Mouse (Mus musculus) liver, embryonic 13.5 days (tissue): ENCODE results near the gene Tmem161a. TPM values are rescaled to one million over a fixed set of nuclear protein-coding genes. Genes with fewer than 3 reads are reported as not detected.

Source experiments
- ATAC-seq: fragments of 200-750 bp; cut with Nextera tagmentation; 2 replicates; pipeline ENCODE4 v1.8.0; 2017; ENCODE audit warnings: low read depth, mild to moderate bottlenecking, moderate number of reproducible peaks, moderate library complexity
- DNase-seq: peaks from one replicate; pipeline ENCODE4 v3.0.0; 2022
- H3K27ac ChIP-seq: fragments of 300-500 bp; sonication (generic); 2 replicates; pipeline ENCODE4 v1.5.1; 2015; ENCODE audit warnings: moderate library complexity, mild to moderate bottlenecking, inconsistent platforms
- H3K27me3 ChIP-seq: fragments of 300-500 bp; sonication (generic); 2 replicates; pipeline ENCODE4 v1.6.1; 2015; ENCODE audit warnings: mild to moderate bottlenecking, inconsistent platforms
- H3K36me3 ChIP-seq: fragments of 300-500 bp; sonication (generic); 2 replicates; pipeline ENCODE4 v1.6.1; 2015; ENCODE audit warnings: mild to moderate bottlenecking, inconsistent platforms
- H3K4me1 ChIP-seq: fragments of 300-500 bp; sonication (generic); replicated peaks from 2 replicates; pipeline ENCODE4 v1.6.1; 2015; ENCODE audit warnings: inconsistent platforms
- H3K4me2 ChIP-seq: fragments of 300-500 bp; sonication (generic); 2 replicates; pipeline ENCODE4 v1.6.1; 2015; ENCODE audit warnings: inconsistent platforms, mild to moderate bottlenecking, moderate library complexity
- H3K4me3 ChIP-seq: fragments of 300-500 bp; sonication (generic); replicated peaks from 2 replicates; pipeline ENCODE4 v1.5.1; 2015; ENCODE audit warnings: mild to moderate bottlenecking, inconsistent platforms
- H3K9ac ChIP-seq: fragments of 300-500 bp; sonication (generic); 2 replicates; pipeline ENCODE4 v1.6.1; 2015; ENCODE audit warnings: mild to moderate bottlenecking, inconsistent platforms
- H3K9me3 ChIP-seq: fragments of 300-500 bp; sonication (generic); replicated peaks from 2 replicates; pipeline ENCODE4 v1.6.1; 2016; ENCODE audit warnings: inconsistent platforms
- WGBS: fragments of 180-500 bp; shearing (Covaris S2); methylation state at CpG from one replicate; pipeline ENCODE4 v1.1.7; 2015; ENCODE audit not compliant: insufficient replicate concordance; 5-methylcytosine and 5-hydroxymethylcytosine counted together
- polyA plus RNA-seq: library from polyadenylated mRNA; unstranded; fragments of >200 nt; fragmentation: Nextera tagmentation; extraction: Ambion mirVana; gene quantifications from 2 replicates; pipeline ENCODE4 v1.2.1, GENCODE M21; 2015

The Tmem161a gene
- polyA plus RNA-seq, 1 experiment from 2014 or later = 27.8 TPM

DNA sequence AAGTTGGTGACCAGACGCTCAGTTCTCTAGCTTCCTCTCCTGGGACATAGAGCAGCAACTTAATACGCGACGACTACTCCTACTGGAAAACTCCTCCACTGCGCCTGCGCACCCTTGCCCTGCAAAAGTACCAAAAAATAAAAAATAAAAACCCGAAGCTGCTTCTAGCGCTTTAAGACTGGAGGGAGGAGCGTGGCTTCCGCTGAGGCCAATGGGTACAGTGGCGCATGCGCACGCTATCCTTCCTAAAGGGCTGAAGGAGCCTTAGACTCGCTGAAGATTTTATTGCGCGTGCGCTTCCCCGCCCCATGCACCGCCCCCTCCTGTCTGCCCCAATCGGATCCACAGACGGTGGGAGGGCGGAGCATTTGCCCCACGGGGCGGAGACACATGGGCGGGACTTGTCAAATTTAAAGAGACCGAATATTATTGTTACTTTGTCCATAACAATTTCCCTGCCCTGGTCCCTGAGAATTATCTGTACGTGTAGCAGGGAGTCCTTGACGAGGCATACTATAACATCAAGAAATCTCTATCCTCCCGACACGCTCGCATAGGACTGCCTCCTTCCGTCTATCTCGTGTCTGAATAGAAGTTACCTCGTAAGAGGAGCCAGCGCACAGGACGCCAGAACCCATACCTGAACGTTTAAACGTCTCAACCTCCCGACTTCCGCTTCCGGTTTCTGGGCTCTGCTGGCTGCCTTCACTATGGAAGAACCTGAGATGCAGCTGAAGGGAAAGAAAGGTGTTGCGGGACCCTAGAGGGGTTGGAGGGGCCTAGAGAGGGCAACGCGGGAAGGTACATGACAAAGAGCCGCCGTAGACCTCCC lies 32.9 kb upstream of the Tmem161a start, which contains the start of the genes Rfxank, Borcs8 and Mef2b:
TSS of gene Rfxank (minus strand) at position 129 of the 832 bp plus-strand sequence.
TSS of gene Borcs8 (plus strand) at position 474 of the 832 bp plus-strand sequence.
TSS of gene Mef2b (plus strand) at position 686 of the 832 bp plus-strand sequence.
- ATAC-seq (peak; percentile 96), DNase-seq (peak; percentile 98)
- Histone ChIP-seq H3K27me3 (no peaks in the 10 kb centered on the region), H3K4me2 (peak within 1 kb of the TSS; percentile 79), H3K9ac (peak within 1 kb of the TSS; percentile 83), H3K4me3 (peak within 1 kb of the TSS; percentile 87), H3K27ac (peak within 1 kb of the TSS; percentile 92), H3K36me3 (peaks cover 47% of the 10 kb centered on the region), H3K9me3 (no peaks in the 10 kb centered on the region), H3K4me1 (peaks cover 33% of the 10 kb centered on the region)
- WGBS = under 1% methylated on average over 46 of the region's 46 CpGs

DNA sequence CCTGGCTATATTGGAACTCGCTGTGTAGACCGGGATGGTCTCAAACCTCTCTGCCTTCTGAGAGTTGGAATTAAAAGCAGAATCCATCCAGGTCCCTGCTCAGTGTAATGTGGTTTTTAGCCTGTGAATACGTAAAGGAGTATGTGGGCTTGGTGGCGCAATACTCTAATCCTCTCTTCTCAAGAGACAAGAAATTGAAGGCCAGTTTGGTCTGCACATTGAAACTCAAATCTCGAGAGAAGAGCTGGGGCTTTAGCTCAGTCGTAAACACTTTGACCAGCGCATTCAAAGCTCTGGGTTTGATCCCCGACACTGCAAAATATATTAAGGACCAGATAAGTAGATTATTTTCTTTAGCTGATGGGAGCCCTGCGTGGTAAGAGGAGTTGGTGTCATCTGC lies 32.2 kb upstream of the Tmem161a start:
- Histone ChIP-seq H3K27ac (peak overlapping the region; percentile 92), H3K27me3 (no peaks in the 10 kb centered on the region), H3K9ac (peak overlapping the region; percentile 83), H3K4me2 (peak overlapping the region; percentile 79), H3K9me3 (no peaks in the 10 kb centered on the region), H3K4me3 (peak overlapping the region; percentile 87), H3K4me1 (peaks cover 26% of the 10 kb centered on the region), H3K36me3 (peaks cover 47% of the 10 kb centered on the region)
- no peak for DNase-seq
- no peak for ATAC-seq
- WGBS = 6% methylated on average over 9 of the region's 9 CpGs

DNA sequence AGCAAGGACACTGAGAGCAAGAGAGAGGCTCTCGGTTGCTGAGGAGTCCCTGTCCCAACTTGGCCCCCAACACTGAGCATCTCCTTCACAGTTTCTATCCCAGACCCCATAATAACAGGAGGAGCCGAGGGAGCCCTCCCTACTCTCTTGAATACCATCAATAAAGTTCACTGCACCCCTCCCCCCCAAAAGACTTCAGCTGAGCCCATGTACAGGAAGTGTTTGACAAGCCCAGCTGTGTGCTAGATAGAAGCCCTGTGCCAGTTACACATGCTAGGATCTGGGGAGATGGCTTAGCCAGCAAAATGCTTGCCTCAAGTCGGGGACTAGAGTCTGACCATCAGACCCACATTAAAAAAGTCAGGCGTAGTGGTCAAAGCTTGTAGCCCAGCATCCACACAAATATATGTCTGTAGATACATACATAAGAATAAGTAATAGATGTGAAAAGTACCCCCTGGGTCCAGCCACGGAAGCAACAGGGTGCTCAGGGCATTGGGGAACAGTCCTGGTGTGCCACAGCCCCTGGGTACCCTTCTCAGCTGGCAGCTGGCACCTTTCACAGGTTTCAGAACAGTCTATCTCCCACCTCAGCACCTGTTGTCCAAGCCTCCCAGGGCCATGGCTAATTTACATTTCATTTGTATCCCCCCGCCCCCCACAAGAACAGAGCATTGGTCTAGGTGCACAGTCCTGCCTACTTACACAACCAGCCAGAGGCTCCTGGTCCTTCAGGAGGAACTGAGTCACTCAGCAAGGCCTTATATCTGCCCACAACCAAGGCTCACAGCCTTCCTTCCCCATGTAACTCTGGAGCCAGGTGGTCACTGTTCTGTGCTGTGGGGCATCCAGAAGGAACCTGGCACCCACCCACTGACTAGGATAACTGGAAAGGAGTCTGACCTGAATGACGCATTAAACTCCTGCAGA lies 24.2 kb upstream of the Tmem161a start:
- WGBS = 61% methylated on average over 7 of the region's 7 CpGs
- no peaks in the 10 kb centered on the region for H3K9me3 ChIP-seq
- no peak overlapping the region for H3K4me2 ChIP-seq
- DNase-seq = no peak
- H3K4me3 ChIP-seq = no peak overlapping the region
- peaks cover 11% of the 10 kb centered on the region for H3K4me1 ChIP-seq
- peaks cover under 1% of the 10 kb centered on the region; the same call in 1 of the 2 replicates for H3K27me3 ChIP-seq
- H3K9ac ChIP-seq = no peak overlapping the region
- no peak overlapping the region for H3K27ac ChIP-seq
- no peak for ATAC-seq
- peaks cover 37% of the 10 kb centered on the region for H3K36me3 ChIP-seq

DNA sequence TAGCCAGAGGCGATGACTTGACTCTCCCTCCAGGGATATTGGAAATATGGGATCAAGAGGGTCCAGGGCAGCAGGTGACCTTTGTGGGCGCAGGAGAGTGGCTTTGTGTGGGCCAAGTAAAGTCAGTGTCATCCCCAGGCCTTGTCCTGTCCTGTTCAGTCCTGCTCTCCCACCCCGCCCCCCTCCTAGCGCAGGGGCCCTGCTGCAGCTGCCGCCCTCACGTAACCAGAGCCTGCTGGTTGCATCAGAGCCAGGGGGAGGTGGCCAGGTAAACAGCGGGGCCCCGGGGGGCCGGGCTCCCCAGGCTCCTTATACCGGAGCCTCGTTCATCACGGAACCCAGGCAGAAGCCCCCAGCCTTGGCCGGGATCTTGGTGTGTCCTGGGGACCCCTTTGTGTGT lies 22.0 kb upstream of the Tmem161a start:
- Histone ChIP-seq H3K9ac (no peak overlapping the region), H3K4me1 (peaks cover 11% of the 10 kb centered on the region), H3K36me3 (peaks cover 18% of the 10 kb centered on the region), H3K27me3 (peaks cover 15% of the 10 kb centered on the region), H3K4me2 (peak overlapping the region; percentile 18; the same call in 1 of the 2 replicates), H3K9me3 (no peaks in the 10 kb centered on the region), H3K4me3 (no peak overlapping the region), H3K27ac (no peak overlapping the region)
- DNase-seq (no peak), ATAC-seq (no peak)
- 32% methylated on average over 13 of the region's 13 CpGs for WGBS

DNA sequence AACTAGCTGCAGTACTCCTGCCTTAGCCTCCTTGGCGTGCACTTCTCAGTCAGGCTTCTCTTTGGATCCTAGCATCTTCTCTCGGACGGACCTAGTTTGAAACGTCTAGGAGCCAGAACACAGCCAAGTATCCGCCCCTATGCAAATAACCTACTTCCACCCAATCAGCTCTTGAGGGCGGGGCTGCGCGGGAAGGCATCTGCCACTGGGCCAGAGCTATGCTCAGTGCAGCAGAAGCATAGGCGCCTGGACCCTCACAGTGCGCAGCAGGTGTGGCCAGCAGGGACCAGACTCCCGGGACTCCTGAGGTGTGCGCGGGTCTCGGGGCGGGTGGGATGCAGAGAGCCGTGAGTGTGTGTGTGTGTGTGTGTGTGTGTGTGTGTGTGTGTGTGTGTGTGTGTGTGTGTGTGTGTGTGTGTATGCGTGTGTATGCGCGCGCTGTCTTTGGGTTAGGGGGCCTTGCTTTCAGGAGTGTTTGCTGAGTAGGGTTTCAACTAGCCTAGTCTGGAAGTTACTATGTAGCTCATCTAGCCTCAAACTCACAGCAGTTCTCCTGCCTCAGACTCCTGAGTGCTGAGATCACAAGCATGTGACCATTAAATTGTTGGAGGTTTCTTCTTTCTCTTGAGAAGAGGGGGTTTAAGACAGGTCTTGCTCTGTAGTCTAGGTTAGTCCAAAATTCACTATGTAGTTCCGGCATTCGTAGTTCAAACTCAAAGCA lies 19.5 kb upstream of the Tmem161a start:
- H3K4me2 ChIP-seq = peak overlapping the region; percentile 51
- peak; percentile 95 for ATAC-seq
- H3K27ac ChIP-seq = no peak overlapping the region
- peak overlapping the region; percentile 39; the same call in 1 of the 2 replicates for H3K9ac ChIP-seq
- peak; percentile 82 for DNase-seq
- peaks cover 15% of the 10 kb centered on the region for H3K4me1 ChIP-seq
- peaks cover 35% of the 10 kb centered on the region for H3K27me3 ChIP-seq
- no peak overlapping the region; the same call in 1 of the 2 replicates for H3K4me3 ChIP-seq
- 13% methylated on average over 22 of the region's 22 CpGs for WGBS
- H3K36me3 ChIP-seq = no peaks in the 10 kb centered on the region
- no peaks in the 10 kb centered on the region for H3K9me3 ChIP-seq

DNA sequence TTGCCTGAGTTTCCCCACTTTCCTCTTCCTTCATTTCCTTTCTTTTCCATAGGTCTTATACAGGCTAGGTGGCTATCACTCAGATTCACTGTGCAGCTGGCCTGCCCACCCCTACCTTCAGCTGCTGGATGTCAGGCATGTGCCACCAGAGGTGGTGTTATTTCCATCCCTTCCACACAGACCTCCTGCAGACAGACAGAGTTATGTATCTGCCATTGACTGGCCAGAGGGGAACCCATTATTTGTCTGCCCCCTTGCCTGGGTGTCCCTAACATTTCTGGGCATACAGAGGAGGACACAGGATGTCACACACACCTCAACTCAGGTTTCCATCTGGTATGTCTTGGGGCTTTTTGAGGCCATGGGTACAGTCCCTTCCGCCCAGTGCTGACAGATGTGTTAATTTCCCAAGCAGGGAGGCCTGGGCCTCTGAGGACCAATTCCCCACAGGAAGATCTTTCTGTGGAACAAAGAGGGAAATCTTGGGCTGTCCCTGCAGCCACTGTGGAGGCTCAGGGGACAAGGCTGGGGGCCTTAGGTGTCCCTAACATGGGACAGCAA lies 14.8 kb upstream of the Tmem161a start:
- no peak for ATAC-seq
- Histone ChIP-seq H3K27me3 (peaks cover 53% of the 10 kb centered on the region), H3K4me2 (no peak overlapping the region), H3K9ac (no peak overlapping the region), H3K9me3 (no peaks in the 10 kb centered on the region), H3K36me3 (no peaks in the 10 kb centered on the region), H3K4me3 (no peak overlapping the region), H3K27ac (no peak overlapping the region), H3K4me1 (peaks cover 20% of the 10 kb centered on the region)
- WGBS = 74% methylated on average over 1 of the region's 1 CpGs
- DNase-seq = no peak

DNA sequence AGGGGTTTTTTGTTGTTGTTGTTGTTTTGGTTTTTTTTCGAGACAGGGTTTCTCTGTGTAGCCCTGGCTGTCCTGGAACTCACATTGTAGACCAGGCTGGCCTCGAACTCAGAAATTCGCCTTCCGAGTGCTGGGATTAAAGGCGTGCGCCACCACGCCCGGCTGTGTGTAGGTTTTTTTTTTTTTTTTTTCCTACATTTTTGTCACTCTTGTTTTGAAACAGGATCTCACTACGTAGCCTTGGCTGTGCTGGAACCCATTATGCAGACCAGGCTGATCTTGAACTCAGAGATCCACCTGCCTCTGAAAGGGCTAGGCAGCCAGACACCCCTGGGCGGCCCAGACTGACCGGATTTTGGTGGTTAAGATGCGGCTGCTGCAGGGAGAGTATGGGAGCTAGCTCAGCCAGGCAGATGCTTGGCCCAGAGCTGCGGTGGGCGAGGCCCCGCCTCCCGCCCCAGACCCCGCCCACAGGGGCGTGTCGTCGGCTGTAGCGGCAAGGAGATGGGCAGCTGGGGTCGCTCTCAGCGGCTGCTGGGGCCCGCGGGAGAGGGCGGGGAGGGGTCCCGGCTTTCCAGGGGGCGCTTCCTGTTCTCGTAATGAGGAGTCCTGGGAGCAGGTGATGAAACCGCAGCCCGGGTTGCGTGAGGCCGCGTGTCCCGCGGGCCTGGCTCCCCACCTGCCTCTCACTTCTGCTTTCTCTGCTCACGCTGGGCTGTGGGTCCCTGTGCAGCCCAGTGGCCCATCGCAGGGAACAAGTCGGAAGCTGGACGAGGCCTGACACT lies 13.9 kb upstream of the Tmem161a start:
- Histone ChIP-seq H3K4me1 (peaks cover 16% of the 10 kb centered on the region), H3K27ac (no peak overlapping the region), H3K4me3 (peak overlapping the region; percentile 63), H3K9ac (peak overlapping the region; percentile 65), H3K9me3 (no peaks in the 10 kb centered on the region), H3K36me3 (no peaks in the 10 kb centered on the region), H3K27me3 (peaks cover 52% of the 10 kb centered on the region), H3K4me2 (peak overlapping the region; percentile 86)
- DNase-seq (peak; percentile 76), ATAC-seq (peak; percentile 76)
- 8% methylated on average over 38 of the region's 40 CpGs for WGBS

DNA sequence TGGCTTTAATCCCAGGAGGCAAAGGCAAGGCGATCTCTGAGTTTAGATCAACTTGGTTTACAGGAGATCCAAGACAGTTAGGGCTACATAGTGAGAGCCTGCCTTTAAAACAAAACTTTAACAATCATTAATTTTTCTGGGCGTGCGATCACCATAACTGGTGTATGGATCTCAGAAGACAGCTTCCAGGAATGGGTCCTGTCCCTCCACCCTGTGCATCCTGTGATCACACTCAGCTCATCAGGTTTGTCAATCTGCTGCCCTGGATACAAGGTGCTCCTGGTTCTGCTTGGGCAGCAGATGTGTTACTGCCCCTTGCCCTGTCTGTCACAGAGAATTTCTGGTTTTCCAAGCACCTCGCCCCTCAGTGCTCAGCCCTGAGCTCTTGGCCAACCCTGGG lies 12.9 kb upstream of the Tmem161a start:
- ATAC-seq (no peak), DNase-seq (no peak)
- peak overlapping the region; percentile 86 for H3K4me2 ChIP-seq
- 67% methylated on average over 4 of the region's 4 CpGs for WGBS
- H3K9me3 ChIP-seq = no peaks in the 10 kb centered on the region
- H3K4me1 ChIP-seq = peaks cover 16% of the 10 kb centered on the region
- H3K36me3 ChIP-seq = no peaks in the 10 kb centered on the region
- no peak overlapping the region; the same call in 1 of the 2 replicates for H3K4me3 ChIP-seq
- H3K27me3 ChIP-seq = peaks cover 51% of the 10 kb centered on the region
- no peak overlapping the region for H3K27ac ChIP-seq
- H3K9ac ChIP-seq = no peak overlapping the region

DNA sequence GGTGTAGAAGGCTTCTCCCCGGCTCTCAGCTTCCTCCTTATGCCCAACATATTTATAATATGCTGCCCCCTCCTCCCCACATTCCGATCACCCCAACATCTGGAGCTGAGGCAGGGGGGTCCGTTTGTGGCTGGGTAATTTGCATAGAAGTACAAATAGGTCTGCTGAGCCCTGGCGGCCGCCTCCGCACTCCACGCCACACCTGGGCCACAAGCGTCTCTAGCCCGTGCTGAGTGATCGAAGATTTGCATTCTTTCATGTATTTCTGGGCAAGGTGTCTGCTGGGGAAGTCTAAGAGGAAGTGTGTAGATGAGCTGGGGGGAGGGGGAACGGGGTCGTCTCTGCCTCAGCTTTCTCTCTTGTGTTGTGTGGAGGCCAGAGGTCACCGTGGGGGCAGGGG lies 12.1 kb upstream of the Tmem161a start:
- H3K9me3 ChIP-seq = no peaks in the 10 kb centered on the region
- peaks cover 50% of the 10 kb centered on the region for H3K27me3 ChIP-seq
- peaks cover 16% of the 10 kb centered on the region for H3K4me1 ChIP-seq
- no peak for DNase-seq
- 41% methylated on average over 13 of the region's 13 CpGs for WGBS
- H3K9ac ChIP-seq = no peak overlapping the region
- no peaks in the 10 kb centered on the region for H3K36me3 ChIP-seq
- no peak for ATAC-seq
- no peak overlapping the region for H3K4me2 ChIP-seq
- H3K4me3 ChIP-seq = no peak overlapping the region
- H3K27ac ChIP-seq = no peak overlapping the region

DNA sequence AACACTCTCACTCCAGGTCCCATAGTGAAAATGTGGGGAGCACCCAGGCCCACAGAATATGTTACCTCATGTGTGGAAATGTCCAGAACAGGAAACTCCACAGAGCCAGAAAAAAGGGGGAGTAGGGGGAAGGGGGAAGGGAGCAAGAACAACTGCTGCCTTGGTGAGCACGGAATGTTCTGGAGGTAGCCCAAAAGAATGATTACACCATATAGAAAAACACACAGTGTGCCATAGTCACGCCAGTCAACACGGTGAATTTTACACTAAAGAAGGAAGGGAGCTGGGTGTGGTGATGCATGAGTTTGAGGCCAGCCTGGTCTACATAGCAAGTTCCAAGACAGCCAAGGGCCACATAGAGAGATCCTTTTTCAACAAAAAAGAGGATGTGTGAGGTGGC lies 8.8 kb upstream of the Tmem161a start:
- Histone ChIP-seq H3K9ac (no peak overlapping the region), H3K9me3 (no peaks in the 10 kb centered on the region), H3K27me3 (peaks cover 45% of the 10 kb centered on the region), H3K4me1 (peaks cover 26% of the 10 kb centered on the region), H3K4me2 (no peak overlapping the region), H3K36me3 (no peaks in the 10 kb centered on the region), H3K27ac (no peak overlapping the region), H3K4me3 (no peak overlapping the region)
- DNase-seq (no peak), ATAC-seq (no peak)
- WGBS = 70% methylated on average over 3 of the region's 3 CpGs
